Mouse (Mus musculus) B cell, adult 2 months (primary cell): ENCODE measurements at regions not wholly inside any gene's neighbourhood (a gene's known extent, or its start where the extent isn't known, plus 50 kb on each side); places are given as distances from the start of the nearest gene placed in this dataset.

Source experiments
- DNase-seq, 2 experiments: peaks; one replicate each; pipeline ENCODE4 v3.0.0; 2022

GRCm38 (mm10) chr6:31065419-31065818 is 106.5 kb upstream of the Klf14 start:
- no peak for DNase-seq

GRCm38 (mm10) chr6:31066861-31067260 is 108.0 kb upstream of the Klf14 start:
- DNase-seq, result no peak

GRCm38 (mm10) chr6:31067453-31067852 is 108.6 kb upstream of the Klf14 start:
- no peak for DNase-seq

GRCm38 (mm10) chr6:31069243-31069642 is 110.4 kb upstream of the Klf14 start:
- DNase-seq, result no peak

- no peak for DNase-seq
These were observed 111.7 kb upstream of the Klf14 start for GRCm38 (mm10) chr6:31070537-31070936.

GRCm38 (mm10) chr6:31070966-31071365 is 112.1 kb upstream of the Klf14 start:
- no peak for DNase-seq

- no peak for DNase-seq
These were observed 113.2 kb upstream of the Klf14 start for GRCm38 (mm10) chr6:31072072-31072471.

- no peak for DNase-seq
These were observed 113.7 kb upstream of the Klf14 start for GRCm38 (mm10) chr6:31072559-31072958.

- DNase-seq, result no peak
These were observed 114.5 kb upstream of the Klf14 start for GRCm38 (mm10) chr6:31073338-31073737.

- DNase-seq, result no peak
These were observed 115.5 kb upstream of the Klf14 start for GRCm38 (mm10) chr6:31074394-31074793.

GRCm38 (mm10) chr6:31075209-31075571 is 116.3 kb upstream of the Klf14 start:
- no peak for DNase-seq

GRCm38 (mm10) chr6:31075572-31076477 is 116.9 kb upstream of the Klf14 start:
- peak; percentile 67 to 69 for DNase-seq

GRCm38 (mm10) chr6:31076478-31076834 is 117.6 kb upstream of the Klf14 start:
- DNase-seq, result no peak

GRCm38 (mm10) chr6:31077216-31077615 is 118.3 kb upstream of the Klf14 start:
- no peak for DNase-seq

GRCm38 (mm10) chr6:31077779-31078178 is 118.9 kb upstream of the Klf14 start:
- DNase-seq, result no peak

GRCm38 (mm10) chr6:31078413-31078812 is 119.5 kb upstream of the Klf14 start:
- no peak for DNase-seq

- DNase-seq, result peak; percentile 54 to 60
These were observed 120.8 kb upstream of the Klf14 start for GRCm38 (mm10) chr6:31079586-31080259.

GRCm38 (mm10) chr6:31080279-31080678 is 121.4 kb upstream of the Klf14 start:
- no peak for DNase-seq

- no peak for DNase-seq
These were observed 121.8 kb upstream of the Klf14 start for GRCm38 (mm10) chr6:31080691-31081090.

GRCm38 (mm10) chr6:31081238-31081637 is 122.4 kb upstream of the Klf14 start:
- DNase-seq, result no peak

GRCm38 (mm10) chr6:31081988-31082387 is 123.1 kb upstream of the Klf14 start:
- DNase-seq, result no peak

GRCm38 (mm10) chr6:31082613-31083470 is 124.0 kb upstream of the Klf14 start:
- DNase-seq, result no peak

- DNase-seq, result no peak
These were observed 124.8 kb upstream of the Klf14 start for GRCm38 (mm10) chr6:31083701-31084100.
